Mouse (Mus musculus): ENCODE measurements at regions not wholly inside any gene's neighbourhood (a gene's known extent, or its start where the extent isn't known, plus 50 kb on each side); places are given as distances from the start of the nearest gene placed in this dataset.

DNA sequence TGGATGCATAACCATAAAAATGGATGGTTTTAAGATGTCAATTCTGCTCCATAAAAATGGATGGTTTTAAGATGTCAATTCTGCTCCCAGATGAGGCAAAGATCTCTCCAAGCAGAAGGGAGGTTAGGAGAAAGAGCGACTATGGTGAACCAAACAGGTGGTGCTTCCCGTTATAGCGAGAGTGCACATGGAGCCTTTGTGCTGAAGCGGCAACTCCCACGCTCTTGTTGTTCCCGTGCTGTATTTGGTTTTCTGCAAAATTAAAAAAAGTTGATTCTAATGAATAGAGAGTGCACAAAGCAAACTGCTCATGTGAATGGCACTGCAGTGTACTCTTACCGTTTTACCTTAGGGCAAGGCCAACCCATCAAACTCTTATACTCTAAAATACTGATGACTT, 497.5 kb upstream of the Nbea start:
- TF ChIP-seq HCFC1 (IDR thresholded peaks at IDR 0.05; ENCODE audit: low read depth, low read length) (no peak), CHD1 (IDR thresholded peaks at IDR 0.05; ENCODE audit: low read depth, low read length) (no peak), POLR2A (IDR thresholded peaks at IDR 0.05; ENCODE audit: control insufficient read depth in 1 of 2, insufficient read depth in 1 of 2, low read depth in 1 of 2, low read length in 2 of 2, poor library complexity in 1 of 2) (no peak), E2F4 (IDR thresholded peaks at IDR 0.05; ENCODE audit: borderline replicate concordance, low read depth, low read length) (no peak), SMC3 (IDR thresholded peaks at IDR 0.05; ENCODE audit: low read depth, low read length) (no peak), CTCF (IDR thresholded peaks at IDR 0.05 in 2 of 3, conservative IDR thresholded peaks at IDR 0.05 in 1 of 3; ENCODE audit: control insufficient read depth in 1 of 3, insufficient read depth in 1 of 3, low read depth in 2 of 3, low read length in 3 of 3, poor library complexity in 1 of 3, severe bottlenecking in 1 of 3) (no peak), TBP (IDR thresholded peaks at IDR 0.05; ENCODE audit: low read depth, low read length) (no peak)
